Mouse (Mus musculus) liver, adult 10 weeks (tissue): ENCODE data around the gene Washc1. TPM values are rescaled to one million over a fixed set of nuclear protein-coding genes. Genes with fewer than 3 reads are reported as not detected.

Experiments used
- polyA plus RNA-seq: library from polyadenylated mRNA; stranded (reverse); fragments of 350-450 nt; fragmentation: Illumina TruSeq; extraction: RNeasy Lipid Tissue Mini Kit (QIAGEN cat#74804); gene quantifications from one replicate; pipeline ENCODE4 v1.2.3, GENCODE M21; 2014; ENCODE audit warnings: low read depth, low replicate concordance

The Washc1 gene
- polyA plus RNA-seq: 1.0 TPM

DNA sequence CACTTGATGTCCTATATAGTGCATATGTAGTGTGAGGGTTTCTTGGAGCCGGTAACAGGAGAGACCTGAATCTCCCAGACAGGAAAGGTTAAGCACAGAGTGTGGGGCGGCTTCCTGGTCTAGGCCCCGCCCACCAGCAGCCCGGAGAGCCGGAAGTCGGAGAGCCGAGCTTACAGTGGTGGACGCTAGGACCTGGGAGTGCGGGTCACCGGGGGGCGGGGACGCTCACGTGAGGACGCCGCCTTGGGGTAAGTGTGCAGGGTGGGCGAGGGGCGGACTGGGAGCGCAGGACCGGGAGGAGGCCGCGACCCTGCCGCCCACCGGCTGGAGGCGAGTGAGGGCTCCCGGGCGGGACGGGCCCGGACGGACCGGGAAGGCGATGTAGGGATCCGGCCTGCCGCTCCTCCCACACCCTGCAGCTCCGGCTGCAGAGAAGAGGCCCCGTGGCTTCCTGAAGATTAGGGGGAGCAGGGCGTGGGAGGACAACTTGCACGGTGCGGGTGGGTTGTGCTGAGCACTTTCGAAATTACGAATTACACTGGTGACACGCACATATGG lies at the start of gene Washc1:
Washc1 (plus strand) TSS at position 144 of the 558 bp plus-strand sequence.

DNA sequence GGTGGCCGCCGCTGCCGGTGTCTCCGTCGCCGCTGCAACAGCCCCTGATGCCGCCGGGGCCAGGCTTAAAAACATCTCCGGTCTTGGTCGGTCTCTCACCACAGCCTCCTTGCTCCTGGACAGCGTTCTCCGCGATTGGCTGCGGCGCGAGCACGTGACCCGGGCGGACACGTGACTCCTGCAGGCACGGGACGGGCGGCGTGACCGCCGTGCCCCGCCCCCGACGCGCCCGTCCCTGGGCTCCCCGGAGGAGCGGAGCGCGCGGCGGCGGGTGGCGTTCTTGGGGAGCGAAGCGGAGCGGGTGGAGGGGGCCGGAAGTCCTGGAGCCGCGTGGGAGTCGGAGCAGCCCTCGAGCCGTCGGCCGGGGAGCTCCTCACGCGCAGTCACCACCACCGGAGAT lies 34.4 kb upstream of the Washc1 start, which contains the start of gene Ankrd12:
Ankrd12 (minus strand) TSS at position 156 of the 400 bp plus-strand sequence.

GRCm38 (mm10) chr17:66101380-66102330 lies 9.7 kb upstream of the Washc1 start, which contains the start of gene Ndufv2:
TSS of gene Ndufv2 (minus strand) at chr17:66101559.

GRCm38 (mm10) chr17:66123066-66123815 lies 11.9 kb downstream of the Washc1 start, which contains the start of gene Ddx11:
TSS of gene Ddx11 (plus strand) at chr17:66123520.

Other genes with a start within 250 kb of the Washc1 start
- 10.2 TPM for gene Ralbp1, start 225.7 kb upstream of the Washc1 start, polyA plus RNA-seq
- 43.1 TPM for gene Twsg1, start 160.3 kb upstream of the Washc1 start, polyA plus RNA-seq
- gene Ankrd12, start 34.5 kb upstream of the Washc1 start, polyA plus RNA-seq: 4.2 TPM
- gene Ndufv2, start 10.0 kb upstream of the Washc1 start, polyA plus RNA-seq: 518 TPM
- gene Ddx11, start 12.0 kb downstream of the Washc1 start, polyA plus RNA-seq: 1.8 TPM